ENCODE assay signal across 18 mouse cellular contexts in genomic region chr16:57235871-57236510, GRCm38 (mm10). TPM values are rescaled to one million over a fixed set of nuclear protein-coding genes. Genes with fewer than 3 reads are reported as not detected.
"Had no signal": no experiment of that assay in that cellular context is flagged by ENCODE, and none has a peak within 500 bp of the region (broad histone marks: within the 10 kb centered on the region; RNA-seq: fewer than 3 reads in every experiment).

No protein-coding gene starts in this region.

- H3K9me3 ChIP-seq: kidney, embryonic 15.5 days; liver, embryonic 13.5 days; megakaryocyte, embryonic 14.5 days; midbrain, embryonic 15.5 days; neural tube, embryonic 13.5 days had no signal

- H3K4me3 ChIP-seq: kidney, embryonic 15.5 days; liver, embryonic 13.5 days; megakaryocyte, embryonic 14.5 days; midbrain, embryonic 15.5 days; neural tube, embryonic 13.5 days had no signal

- ATAC-seq: liver, postnatal 0 days; midbrain, embryonic 15.5 days had no signal

- H3K4me2 ChIP-seq: kidney, embryonic 15.5 days; liver, embryonic 13.5 days; midbrain, embryonic 11.5 days; midbrain, embryonic 15.5 days; neural tube, embryonic 13.5 days had no signal

- H3K4me1 ChIP-seq: kidney, embryonic 15.5 days; liver, embryonic 13.5 days; megakaryocyte, embryonic 14.5 days; midbrain, embryonic 15.5 days; neural tube, embryonic 13.5 days had no signal

- H3K27me3 ChIP-seq: liver, embryonic 13.5 days; megakaryocyte, embryonic 14.5 days; midbrain, embryonic 15.5 days; neural tube, embryonic 13.5 days had no signal

- H3K36me3 ChIP-seq: kidney, embryonic 15.5 days; liver, embryonic 13.5 days; midbrain, embryonic 15.5 days; neural tube, embryonic 13.5 days had no signal

- H3K27ac ChIP-seq: kidney, embryonic 15.5 days; liver, embryonic 13.5 days; macrophage; midbrain, embryonic 15.5 days; neural tube, embryonic 13.5 days had no signal

- DNase-seq: kidney, adult 2 months; kidney, postnatal 25 days; layer of hippocampus, adult 9-11 months; layer of hippocampus, postnatal 36 days; left cerebral cortex, postnatal 4 days; liver; liver, embryonic 13.5 days; liver, postnatal 0 days; retina, postnatal 1 day; right cerebral cortex, postnatal 4 days; spleen, adult 18-20 months; thymus, postnatal 36 days had no signal

- H3K9ac ChIP-seq: kidney, embryonic 15.5 days; liver, embryonic 13.5 days; liver, postnatal 0 days; midbrain, embryonic 15.5 days; neural tube, embryonic 13.5 days had no signal

RNA-seq across cellular contexts. Expression of gene Tmem30c, which starts 56.7 kb away (rescaled TPM):
- polyA plus RNA-seq: kidney, adult 2 months; liver, embryonic 13.5 days; liver, postnatal 0 days; macrophage had no signal
